Mouse (Mus musculus) layer of hippocampus, adult 9-11 months (tissue): ENCODE results near the gene Defb28.

ENCODE experiments used
- DNase-seq: peaks from one replicate; pipeline ENCODE4 v3.0.0; 2022

Gene Defb28

DNA sequence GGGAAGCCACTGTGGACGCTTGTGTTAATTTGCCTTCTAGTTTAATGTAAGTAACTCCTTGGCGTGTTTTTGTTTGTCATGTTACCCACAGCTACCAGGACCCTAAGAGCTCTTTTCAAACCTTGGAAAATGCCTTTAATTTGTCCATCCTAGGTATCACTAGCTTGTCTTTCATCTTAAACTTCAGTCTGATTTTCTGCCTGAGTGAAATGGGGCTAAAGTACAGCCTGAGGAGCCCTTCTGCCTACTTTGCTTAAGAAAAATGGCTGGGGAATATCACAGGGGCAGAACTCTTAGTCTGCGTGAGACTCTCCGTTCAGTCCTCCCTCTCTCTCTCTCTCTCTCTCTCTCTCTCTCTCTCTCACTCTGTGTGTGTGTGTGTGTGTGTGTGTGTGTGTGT is 51.8 kb downstream of the Defb28 start:
- no peak for DNase-seq

DNA sequence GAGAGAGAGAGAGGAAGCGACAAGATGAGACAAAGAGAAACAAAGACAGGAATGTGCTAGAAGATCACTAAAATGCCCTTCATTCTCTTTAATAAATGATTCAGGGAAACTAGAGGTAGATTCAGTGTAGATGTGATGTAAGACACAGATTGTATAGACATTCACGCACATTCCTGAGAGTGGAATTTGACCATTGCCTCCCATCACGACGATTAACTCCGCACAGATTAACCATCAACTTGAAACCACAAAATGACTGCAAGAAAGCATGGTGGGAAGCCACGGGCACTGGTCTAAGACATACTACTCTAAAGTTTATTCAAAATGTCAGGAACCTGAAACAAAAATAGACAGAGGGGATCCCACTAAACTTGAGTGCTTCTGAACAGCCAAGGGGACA is 52.3 kb downstream of the Defb28 start:
- DNase-seq = no peak
